Mouse (Mus musculus): Measurements from ENCODE around the gene Metrn. TPM values are rescaled to one million over a fixed set of nuclear protein-coding genes. Genes with fewer than 3 reads are reported as not detected.

Metrn gene
- 20.3 and 23.3 TPM in 2 replicates for polyA plus RNA-seq (2014; fragmentation: Nextera tagmentation; extraction: Ambion mirVana)

DNA sequence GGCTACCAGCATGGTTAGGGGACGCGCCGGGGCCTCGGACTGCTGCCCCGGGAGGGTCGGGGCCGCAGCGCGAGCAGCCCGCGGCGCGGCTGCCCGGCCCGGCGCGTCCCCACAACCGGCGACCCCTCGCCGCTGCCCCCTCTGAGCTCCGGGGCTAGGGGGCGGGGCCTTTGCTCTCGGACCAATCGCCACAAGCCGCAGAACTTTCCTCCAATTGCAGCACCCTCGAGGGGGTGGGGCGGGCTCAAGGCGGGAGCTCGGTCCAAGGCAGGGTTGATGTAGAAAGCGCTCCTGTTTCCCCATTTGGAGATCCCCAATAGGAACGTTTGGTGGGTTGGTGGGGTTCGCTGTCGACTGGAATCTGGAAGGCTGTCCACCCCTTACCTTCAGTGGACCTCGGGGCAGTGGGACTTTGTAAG lies at the start of gene Metrn:
TSS of gene Metrn (minus strand) at position 186 of the 419 bp plus-strand sequence.
- peak within 1 kb of the TSS; percentile 94 for H3K27ac ChIP-seq (ENCODE audit: low read depth, low read length)
- ATAC-seq (replicated peaks; ENCODE audit: low FRiP score) (peak; percentile 72), DNase-seq (ENCODE audit: low spot score) (peak; percentile 96)
- H3K4me3 ChIP-seq (ENCODE audit: low read depth, low read length): peak within 1 kb of the TSS; percentile 82
- WGBS: 1% methylated on average over 30 of the region's 35 CpGs
- H3K27me3 ChIP-seq (ENCODE audit: control insufficient read depth, insufficient read depth, low read length): no peaks in the 10 kb centered on the region
- H3K9me3 ChIP-seq (ENCODE audit: control insufficient read depth, low read length): no peaks in the 10 kb centered on the region
- peaks cover 29% of the 10 kb centered on the region for H3K4me1 ChIP-seq (replicated peaks; ENCODE audit: control insufficient read depth, insufficient read depth, low read length)
- H3K9ac ChIP-seq (ENCODE audit: low read length): peak within 1 kb of the TSS; percentile 90
- peak within 1 kb of the TSS; percentile 91 for H3K4me2 ChIP-seq (ENCODE audit: low read depth, low read length, severe bottlenecking)
- H3K36me3 ChIP-seq (ENCODE audit: control insufficient read depth, insufficient read depth, low read length): no peaks in the 10 kb centered on the region

DNA sequence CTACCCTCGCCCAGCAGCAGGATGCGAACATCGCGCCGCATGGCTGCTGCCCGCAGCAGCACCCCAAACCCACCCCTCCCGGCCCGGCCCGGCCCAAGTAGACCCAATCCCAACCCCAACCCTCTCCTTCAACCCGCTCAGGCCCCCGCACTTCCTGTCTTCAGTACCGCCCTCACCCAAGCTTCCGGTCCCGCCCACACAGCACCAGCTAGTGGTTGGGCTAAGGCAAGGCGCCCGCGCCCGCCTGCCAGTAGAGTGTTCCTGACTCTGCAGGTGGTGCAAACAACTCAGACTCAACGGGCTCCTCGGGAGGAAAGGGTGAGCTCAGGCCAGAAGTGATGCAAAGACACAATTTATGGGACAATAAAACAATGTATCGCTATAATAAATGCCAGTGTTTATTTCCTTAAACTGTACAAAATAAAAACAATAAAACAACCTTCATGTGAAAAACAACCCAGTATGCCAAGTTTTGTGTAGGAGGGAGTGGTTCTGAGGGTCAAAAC lies 47.5 kb upstream of the Metrn start, which contains the start of gene Rhot2:
TSS of gene Rhot2 (minus strand) at position 456 of the 506 bp plus-strand sequence.
- DNase-seq (ENCODE audit: low spot score): peak; percentile 96
- no peaks in the 10 kb centered on the region for H3K9me3 ChIP-seq (ENCODE audit: control insufficient read depth, low read length)
- peaks cover 22% of the 10 kb centered on the region for H3K36me3 ChIP-seq (ENCODE audit: control insufficient read depth, insufficient read depth, low read length)
- no peaks in the 10 kb centered on the region for H3K27me3 ChIP-seq (ENCODE audit: control insufficient read depth, insufficient read depth, low read length)
- ATAC-seq (replicated peaks; ENCODE audit: low FRiP score): peak; percentile 96
- H3K4me3 ChIP-seq (ENCODE audit: low read depth, low read length): peak within 1 kb of the TSS; percentile 83
- H3K4me1 ChIP-seq (replicated peaks; ENCODE audit: control insufficient read depth, insufficient read depth, low read length): peaks cover 6% of the 10 kb centered on the region
- H3K4me2 ChIP-seq (ENCODE audit: low read depth, low read length, severe bottlenecking): peak within 1 kb of the TSS; percentile 97
- 3% methylated on average over 21 of the region's 21 CpGs for WGBS
- H3K27ac ChIP-seq (ENCODE audit: low read depth, low read length): peak within 1 kb of the TSS; percentile 25; the same call in 1 of the 2 replicates
- peak within 1 kb of the TSS; percentile 84 for H3K9ac ChIP-seq (ENCODE audit: low read length)

DNA sequence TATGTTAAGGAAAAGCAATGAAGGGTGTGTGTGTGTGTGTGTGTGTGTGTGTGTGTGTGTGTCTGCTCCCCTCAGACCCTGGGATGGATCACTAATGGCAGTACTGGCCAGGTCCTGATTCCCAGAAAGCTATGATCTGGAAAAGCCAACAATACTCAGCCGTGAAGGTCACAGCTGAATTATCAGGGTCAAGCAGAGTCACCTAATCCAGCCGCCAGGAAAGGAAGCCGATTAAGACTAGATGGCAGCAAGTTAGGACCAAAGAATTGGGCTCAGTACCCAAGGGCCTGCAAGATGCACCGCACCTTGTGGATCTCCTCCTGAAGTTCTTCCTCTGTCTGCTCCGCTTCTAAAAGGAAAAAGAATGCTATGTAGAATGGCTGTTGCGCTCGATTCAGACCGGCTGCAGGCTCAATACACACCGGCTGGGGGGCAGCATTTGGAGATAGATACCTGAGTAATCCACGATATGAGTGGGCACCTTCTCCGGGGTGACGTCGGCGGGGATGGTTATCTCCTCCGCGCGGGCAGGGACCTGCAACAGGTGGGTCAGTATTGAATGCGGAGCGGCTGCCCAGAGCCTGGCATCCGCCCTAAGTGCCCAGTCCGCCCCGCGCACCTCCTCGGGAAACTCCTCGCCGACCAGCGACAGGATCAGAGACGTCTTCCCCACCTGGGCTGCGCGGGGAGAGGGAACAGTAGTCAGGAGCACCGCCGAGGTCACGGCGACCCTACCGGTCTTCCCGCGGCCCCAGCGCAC lies 46.9 kb upstream of the Metrn start:
- peak overlapping the region; percentile 84 for H3K9ac ChIP-seq (ENCODE audit: low read length)
- H3K9me3 ChIP-seq (ENCODE audit: control insufficient read depth, low read length): no peaks in the 10 kb centered on the region
- 0 out of 2 replicates have a peak, but pooled peaks have one; percentile 4 for ATAC-seq (replicated peaks; ENCODE audit: low FRiP score)
- peaks cover 6% of the 10 kb centered on the region for H3K4me1 ChIP-seq (replicated peaks; ENCODE audit: control insufficient read depth, insufficient read depth, low read length)
- H3K36me3 ChIP-seq (ENCODE audit: control insufficient read depth, insufficient read depth, low read length): peaks cover 22% of the 10 kb centered on the region
- 3% methylated on average over 38 of the region's 38 CpGs for WGBS
- no peak for DNase-seq (ENCODE audit: low spot score)
- no peaks in the 10 kb centered on the region for H3K27me3 ChIP-seq (ENCODE audit: control insufficient read depth, insufficient read depth, low read length)
- H3K4me3 ChIP-seq (ENCODE audit: low read depth, low read length): peak overlapping the region; percentile 83
- H3K27ac ChIP-seq (ENCODE audit: low read depth, low read length): peak overlapping the region; percentile 25; the same call in 1 of the 2 replicates
- H3K4me2 ChIP-seq (ENCODE audit: low read depth, low read length, severe bottlenecking): peak overlapping the region; percentile 97

DNA sequence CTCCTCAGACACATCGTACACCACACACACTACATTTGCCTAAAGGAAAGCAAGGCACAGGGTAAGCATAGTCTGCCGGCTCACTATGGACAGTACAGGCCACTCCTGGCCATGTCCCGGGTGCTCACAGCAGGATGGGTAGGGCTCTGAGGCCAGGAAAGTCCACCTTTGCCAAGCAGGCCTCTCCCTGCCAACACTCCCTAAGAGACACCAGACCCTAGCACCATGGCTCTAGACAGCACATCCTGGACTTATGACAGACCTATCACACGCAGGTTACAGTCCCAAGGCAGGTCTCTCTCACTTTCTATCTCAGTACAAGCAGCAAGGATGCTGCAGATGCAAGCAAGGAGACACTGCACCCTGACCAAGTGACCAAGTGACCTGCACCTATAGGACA lies 46.2 kb upstream of the Metrn start:
- DNase-seq (ENCODE audit: low spot score): no peak
- WGBS: 92% methylated on average over 4 of the region's 4 CpGs
- Histone ChIP-seq H3K4me2 (ENCODE audit: low read depth, low read length, severe bottlenecking) (peak overlapping the region; percentile 97), H3K9me3 (ENCODE audit: control insufficient read depth, low read length) (no peaks in the 10 kb centered on the region), H3K9ac (ENCODE audit: low read length) (no peak overlapping the region; the same call in 1 of the 2 replicates), H3K4me3 (ENCODE audit: low read depth, low read length) (peak overlapping the region; percentile 83), H3K36me3 (ENCODE audit: control insufficient read depth, insufficient read depth, low read length) (peaks cover 19% of the 10 kb centered on the region), H3K27me3 (ENCODE audit: control insufficient read depth, insufficient read depth, low read length) (no peaks in the 10 kb centered on the region), H3K4me1 (replicated peaks; ENCODE audit: control insufficient read depth, insufficient read depth, low read length) (peaks cover 6% of the 10 kb centered on the region), H3K27ac (ENCODE audit: low read depth, low read length) (no peak overlapping the region)
- ATAC-seq (replicated peaks; ENCODE audit: low FRiP score): no peak

DNA sequence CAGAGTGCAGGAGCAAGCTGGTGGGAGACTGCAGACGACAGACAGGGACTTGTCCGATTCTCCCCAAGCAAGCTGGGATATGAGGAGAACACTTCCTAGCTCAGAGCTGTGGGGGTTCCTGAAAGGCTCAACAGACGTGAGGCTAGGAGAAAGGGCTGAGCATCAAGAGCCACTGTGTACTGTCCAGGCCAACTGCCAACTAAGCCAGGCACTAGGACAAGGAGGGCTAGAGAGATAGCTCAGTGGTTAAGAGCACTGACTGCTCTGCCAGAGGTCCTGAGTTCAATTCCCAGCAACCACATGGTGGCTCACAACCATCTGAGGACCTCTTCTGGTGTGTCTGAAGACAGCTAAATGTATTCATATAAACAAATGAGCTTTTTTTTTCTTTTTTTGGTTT lies 45.6 kb upstream of the Metrn start:
- Histone ChIP-seq H3K27me3 (ENCODE audit: control insufficient read depth, insufficient read depth, low read length) (no peaks in the 10 kb centered on the region), H3K9me3 (ENCODE audit: control insufficient read depth, low read length) (no peaks in the 10 kb centered on the region), H3K4me1 (replicated peaks; ENCODE audit: control insufficient read depth, insufficient read depth, low read length) (peaks cover 7% of the 10 kb centered on the region), H3K4me2 (ENCODE audit: low read depth, low read length, severe bottlenecking) (no peak overlapping the region), H3K4me3 (ENCODE audit: low read depth, low read length) (no peak overlapping the region), H3K36me3 (ENCODE audit: control insufficient read depth, insufficient read depth, low read length) (peaks cover 19% of the 10 kb centered on the region), H3K27ac (ENCODE audit: low read depth, low read length) (no peak overlapping the region), H3K9ac (ENCODE audit: low read length) (no peak overlapping the region)
- DNase-seq (ENCODE audit: low spot score) (no peak), ATAC-seq (replicated peaks; ENCODE audit: low FRiP score) (no peak)
- 81% methylated on average over 3 of the region's 3 CpGs for WGBS

DNA sequence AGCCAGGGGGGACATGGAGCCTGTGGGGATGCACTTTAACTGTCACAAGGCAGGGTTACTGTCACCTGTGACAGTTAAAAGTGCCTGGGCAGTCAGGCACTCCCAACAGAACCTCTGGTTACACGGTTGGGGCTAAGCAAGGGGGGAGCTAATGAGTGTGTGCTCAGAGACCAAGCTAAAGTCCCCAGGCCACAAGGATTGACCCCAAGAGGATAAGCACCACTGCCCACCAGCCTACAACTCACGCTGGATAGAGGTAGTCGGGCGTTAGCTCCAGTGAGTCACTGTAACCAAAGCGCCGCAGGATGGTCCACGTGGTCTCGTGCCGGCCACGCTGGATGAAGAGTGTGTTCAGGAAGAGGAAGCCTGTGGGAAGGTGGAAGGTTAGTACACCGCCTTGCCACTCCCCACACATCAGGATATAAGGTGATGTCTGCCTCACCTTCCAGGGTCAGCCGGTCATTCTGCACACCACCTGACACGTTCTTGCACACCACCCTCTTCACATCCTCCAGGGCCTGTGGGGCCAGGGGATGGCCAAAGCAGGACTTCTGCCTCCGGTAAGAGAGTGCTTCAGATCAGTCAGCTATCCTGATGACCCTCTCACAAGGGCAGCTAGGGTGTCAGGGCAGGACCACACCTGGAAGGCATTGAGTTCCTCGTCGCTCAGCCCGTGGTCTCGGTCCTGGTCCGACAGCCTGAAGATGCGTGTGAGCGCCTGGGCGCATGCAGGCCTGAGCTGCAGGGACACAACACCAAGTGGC lies 44.4 kb upstream of the Metrn start, which contains the start of gene Gm20683:
TSS of gene Gm20683 (minus strand) at position 647 of the 764 bp plus-strand sequence.
- no peak within 1 kb of the TSS for H3K4me3 ChIP-seq (ENCODE audit: low read depth, low read length)
- ATAC-seq (replicated peaks; ENCODE audit: low FRiP score) (no peak), DNase-seq (ENCODE audit: low spot score) (no peak)
- H3K36me3 ChIP-seq (ENCODE audit: control insufficient read depth, insufficient read depth, low read length): peaks cover 19% of the 10 kb centered on the region
- no peaks in the 10 kb centered on the region for H3K9me3 ChIP-seq (ENCODE audit: control insufficient read depth, low read length)
- no peak within 1 kb of the TSS for H3K4me2 ChIP-seq (ENCODE audit: low read depth, low read length, severe bottlenecking)
- whole genome bisulfite sequencing: 93% methylated on average over 22 of the region's 22 CpGs
- no peak within 1 kb of the TSS for H3K27ac ChIP-seq (ENCODE audit: low read depth, low read length)
- H3K9ac ChIP-seq (ENCODE audit: low read length): no peak within 1 kb of the TSS
- H3K27me3 ChIP-seq (ENCODE audit: control insufficient read depth, insufficient read depth, low read length): no peaks in the 10 kb centered on the region
- peaks cover 17% of the 10 kb centered on the region for H3K4me1 ChIP-seq (replicated peaks; ENCODE audit: control insufficient read depth, insufficient read depth, low read length)

DNA sequence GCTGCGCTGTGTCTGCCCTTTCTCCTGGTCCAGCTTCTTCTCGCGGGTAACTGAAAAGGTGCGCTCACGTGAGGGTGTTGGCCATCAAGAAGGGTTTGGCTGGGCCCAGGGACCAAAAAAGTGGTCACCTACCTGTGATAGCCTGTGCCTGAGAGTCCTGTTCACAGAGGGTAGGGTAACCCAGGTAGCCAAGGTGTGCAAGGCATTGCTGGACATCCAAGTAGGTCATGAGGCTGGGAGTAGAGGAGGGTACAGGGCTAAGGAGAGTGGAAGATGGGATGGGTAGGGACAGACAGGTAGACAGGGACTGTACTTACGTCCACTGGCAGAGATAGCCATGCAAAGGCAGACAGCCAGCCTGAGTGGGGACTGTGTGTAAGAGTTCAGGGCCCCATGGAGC lies 43.6 kb upstream of the Metrn start:
- Histone ChIP-seq H3K27me3 (ENCODE audit: control insufficient read depth, insufficient read depth, low read length) (no peaks in the 10 kb centered on the region), H3K4me2 (ENCODE audit: low read depth, low read length, severe bottlenecking) (no peak overlapping the region), H3K9ac (ENCODE audit: low read length) (no peak overlapping the region), H3K4me1 (replicated peaks; ENCODE audit: control insufficient read depth, insufficient read depth, low read length) (peaks cover 18% of the 10 kb centered on the region), H3K36me3 (ENCODE audit: control insufficient read depth, insufficient read depth, low read length) (peaks cover 19% of the 10 kb centered on the region), H3K9me3 (ENCODE audit: control insufficient read depth, low read length) (no peaks in the 10 kb centered on the region), H3K27ac (ENCODE audit: low read depth, low read length) (no peak overlapping the region), H3K4me3 (ENCODE audit: low read depth, low read length) (no peak overlapping the region)
- no peak for DNase-seq (ENCODE audit: low spot score)
- WGBS: 92% methylated on average over 6 of the region's 6 CpGs
- ATAC-seq (replicated peaks; ENCODE audit: low FRiP score): no peak

DNA sequence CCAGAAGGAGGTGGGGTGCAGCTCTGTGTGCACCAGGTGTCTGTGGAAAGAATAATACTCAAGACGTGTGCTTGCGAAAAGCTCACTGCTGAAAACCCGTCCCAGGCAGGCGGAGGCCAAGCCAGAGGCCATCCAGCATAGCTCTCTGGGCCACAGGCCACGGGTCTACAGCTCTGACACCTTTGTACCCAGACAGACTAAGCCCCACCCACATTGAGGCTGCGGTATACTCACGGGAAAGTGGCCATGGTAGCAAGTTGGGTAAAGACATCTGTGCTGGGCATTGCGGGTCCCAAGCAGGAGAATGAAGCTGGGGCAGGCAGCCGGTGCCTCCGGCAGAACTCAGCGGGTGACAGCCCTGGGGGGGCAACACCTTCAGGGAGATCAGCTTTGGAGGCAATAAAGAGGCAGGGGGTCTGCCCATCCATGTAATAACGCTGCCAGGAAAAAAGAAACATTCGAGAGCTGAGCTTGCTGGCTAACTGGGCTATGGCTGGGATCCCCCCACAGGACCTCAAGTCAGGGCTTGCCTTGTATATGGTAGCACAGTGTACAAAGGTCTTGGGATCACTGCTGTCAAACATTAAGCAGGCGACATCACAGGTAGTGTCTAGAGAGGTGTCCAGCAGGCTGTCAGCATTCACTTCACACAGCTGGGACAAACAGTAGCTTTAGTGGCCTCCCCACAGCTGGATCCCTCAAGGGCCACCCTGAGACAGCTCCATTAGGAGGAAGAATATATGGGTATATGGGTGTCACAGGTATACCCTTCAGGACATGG lies 42.7 kb upstream of the Metrn start:
- Histone ChIP-seq H3K36me3 (ENCODE audit: control insufficient read depth, insufficient read depth, low read length) (peaks cover 19% of the 10 kb centered on the region), H3K4me1 (replicated peaks; ENCODE audit: control insufficient read depth, insufficient read depth, low read length) (peaks cover 23% of the 10 kb centered on the region)

More for the DNA sequence above, 42.7 kb upstream of the Metrn start:
- no peak for DNase-seq (ENCODE audit: low spot score)
- no peak overlapping the region for H3K4me3 ChIP-seq (ENCODE audit: low read depth, low read length)
- H3K9ac ChIP-seq (ENCODE audit: low read length): no peak overlapping the region
- H3K9me3 ChIP-seq (ENCODE audit: control insufficient read depth, low read length): no peaks in the 10 kb centered on the region
- H3K4me2 ChIP-seq (ENCODE audit: low read depth, low read length, severe bottlenecking): no peak overlapping the region
- WGBS: 88% methylated on average over 14 of the region's 14 CpGs
- no peaks in the 10 kb centered on the region for H3K27me3 ChIP-seq (ENCODE audit: control insufficient read depth, insufficient read depth, low read length)
- no peak for ATAC-seq (replicated peaks; ENCODE audit: low FRiP score)
- H3K27ac ChIP-seq (ENCODE audit: low read depth, low read length): no peak overlapping the region
